Mouse (Mus musculus): ENCODE measurements around the gene Fam83g.
"Not testable (repeated sequence)": the region's sequence is repeated elsewhere in the genome, so short reads cannot be mapped to it uniquely, and the experiment has no call there.

Fam83g gene

GRCm38 (mm10) chr11:61683907-61684731 is at the start of gene Fam83g:
TSS of gene Fam83g (plus strand) at chr11:61684091.
- no peak for ATAC-seq (ENCODE audit: low TSS enrichment)

GRCm38 (mm10) chr11:61636309-61636708 is 47.6 kb upstream of the Fam83g start:
- not testable (repeated sequence) for ATAC-seq (ENCODE audit: low TSS enrichment)

- no peak for ATAC-seq (ENCODE audit: low TSS enrichment)
These were observed 46.5 kb upstream of the Fam83g start for GRCm38 (mm10) chr11:61637413-61637812.

GRCm38 (mm10) chr11:61637856-61638255 is 46.0 kb upstream of the Fam83g start:
- ATAC-seq (ENCODE audit: low TSS enrichment), result no peak

GRCm38 (mm10) chr11:61638764-61639536 is 44.9 kb upstream of the Fam83g start:
- no peak for ATAC-seq (ENCODE audit: low TSS enrichment)

GRCm38 (mm10) chr11:61639601-61640177 is 44.2 kb upstream of the Fam83g start:
- ATAC-seq (ENCODE audit: low TSS enrichment), result no peak

- ATAC-seq (ENCODE audit: low TSS enrichment), result not testable (repeated sequence)
These were observed 43.3 kb upstream of the Fam83g start for GRCm38 (mm10) chr11:61640585-61640984.

GRCm38 (mm10) chr11:61642106-61642505 is 41.8 kb upstream of the Fam83g start:
- ATAC-seq (ENCODE audit: low TSS enrichment), result no peak

- ATAC-seq (ENCODE audit: low TSS enrichment), result no peak
These were observed 40.5 kb upstream of the Fam83g start for GRCm38 (mm10) chr11:61643184-61643961.

GRCm38 (mm10) chr11:61644576-61645326 is 39.1 kb upstream of the Fam83g start:
- ATAC-seq (ENCODE audit: low TSS enrichment), result peak; percentile 54

- no peak for ATAC-seq (ENCODE audit: low TSS enrichment)
These were observed 38.5 kb upstream of the Fam83g start for GRCm38 (mm10) chr11:61645357-61645857.

- ATAC-seq (ENCODE audit: low TSS enrichment), result no peak
These were observed 37.3 kb upstream of the Fam83g start for GRCm38 (mm10) chr11:61646499-61647039.

GRCm38 (mm10) chr11:61647110-61647910 is 36.6 kb upstream of the Fam83g start:
- no peak for ATAC-seq (ENCODE audit: low TSS enrichment)

GRCm38 (mm10) chr11:61647956-61648748 is 35.7 kb upstream of the Fam83g start:
- no peak for ATAC-seq (ENCODE audit: low TSS enrichment)

GRCm38 (mm10) chr11:61648749-61649115 is 35.2 kb upstream of the Fam83g start:
- peak; percentile 92 for ATAC-seq (ENCODE audit: low TSS enrichment)

- no peak for ATAC-seq (ENCODE audit: low TSS enrichment)
These were observed 34.7 kb upstream of the Fam83g start for GRCm38 (mm10) chr11:61649163-61649580.

GRCm38 (mm10) chr11:61649626-61650025 is 34.3 kb upstream of the Fam83g start:
- no peak for ATAC-seq (ENCODE audit: low TSS enrichment)

- no peak for ATAC-seq (ENCODE audit: low TSS enrichment)
These were observed 33.2 kb upstream of the Fam83g start for GRCm38 (mm10) chr11:61650470-61651265.
